Mouse (Mus musculus) erythroblast, adult 5-6 weeks (primary cell): Measurements from ENCODE around the gene March4. TPM values are rescaled to one million over a fixed set of nuclear protein-coding genes. Genes with fewer than 3 reads are reported as not detected.

Experiments used
- ATAC-seq: replicated peaks from 2 replicates; pipeline ENCODE4 v1.8.0; 2016; ENCODE audit warnings: moderate number of reproducible peaks, mild to moderate bottlenecking, moderate TSS enrichment, inconsistent platforms; ENCODE audit not compliant: poor library complexity, low FRiP score, severe bottlenecking
- total RNA-seq, 2 experiments: library from RNA; stranded (forward) in 1 of 2; stranded (reverse) in 1 of 2; fragments of 150-400 nt in 1 of 2; fragments of 200-764, 138-1000 nt in 1 of 2; gene quantifications; 2 replicates each; pipeline versions ENCODE4 v1.2.3 to v1.2.4; 2015 to 2017; ENCODE audit warnings: low replicate concordance in 2 of 2

Gene March4
- total RNA-seq, 2 experiments from 2014 or later, result not detected

DNA sequence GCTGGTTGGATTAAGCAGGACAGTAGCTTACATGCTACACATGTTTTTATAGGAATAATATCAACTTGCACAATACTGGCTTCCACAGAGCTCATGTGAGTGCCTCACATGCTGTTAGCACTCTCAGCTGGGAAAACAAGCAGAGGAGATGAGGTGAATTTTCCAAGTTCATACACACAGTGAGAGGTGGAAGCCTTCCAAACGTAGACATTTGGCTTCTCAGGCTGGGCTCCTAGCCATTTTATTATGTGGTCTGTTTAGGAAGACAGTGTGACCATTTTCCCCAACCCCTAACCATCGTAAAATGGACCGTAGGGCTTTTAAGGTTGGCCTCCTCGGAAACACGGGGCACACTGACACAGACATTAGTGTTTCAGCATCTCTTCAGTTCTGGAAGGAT lies 126.8 kb downstream of the March4 start:
- ATAC-seq, result no peak

DNA sequence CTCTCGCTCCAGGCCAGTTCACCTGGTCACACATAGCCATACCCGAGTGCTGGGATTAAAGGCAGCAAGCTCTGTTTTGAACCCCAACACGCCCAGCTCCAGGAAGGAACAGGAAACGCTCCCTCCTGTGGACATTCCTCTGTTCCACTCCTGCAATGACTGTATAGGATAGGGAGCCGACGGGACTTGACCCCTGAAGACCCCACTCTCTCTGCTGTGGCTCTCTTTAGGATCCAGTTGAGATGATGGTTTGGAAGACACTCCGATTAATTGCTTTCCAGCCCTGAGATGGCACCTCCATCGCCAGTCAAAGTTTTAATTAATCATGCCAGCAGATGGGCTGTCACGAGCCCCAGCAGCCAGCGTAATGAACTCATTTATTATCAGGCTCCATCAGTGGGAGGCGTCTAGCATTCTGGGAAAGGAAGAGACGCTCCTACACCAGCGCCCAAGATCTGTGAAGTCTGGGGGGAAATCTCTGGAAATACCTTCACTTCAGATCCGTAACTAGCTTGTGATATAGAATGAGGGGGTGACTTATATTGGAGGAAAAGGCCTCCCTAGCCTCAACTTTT lies 130.1 kb downstream of the March4 start:
- no peak for ATAC-seq

DNA sequence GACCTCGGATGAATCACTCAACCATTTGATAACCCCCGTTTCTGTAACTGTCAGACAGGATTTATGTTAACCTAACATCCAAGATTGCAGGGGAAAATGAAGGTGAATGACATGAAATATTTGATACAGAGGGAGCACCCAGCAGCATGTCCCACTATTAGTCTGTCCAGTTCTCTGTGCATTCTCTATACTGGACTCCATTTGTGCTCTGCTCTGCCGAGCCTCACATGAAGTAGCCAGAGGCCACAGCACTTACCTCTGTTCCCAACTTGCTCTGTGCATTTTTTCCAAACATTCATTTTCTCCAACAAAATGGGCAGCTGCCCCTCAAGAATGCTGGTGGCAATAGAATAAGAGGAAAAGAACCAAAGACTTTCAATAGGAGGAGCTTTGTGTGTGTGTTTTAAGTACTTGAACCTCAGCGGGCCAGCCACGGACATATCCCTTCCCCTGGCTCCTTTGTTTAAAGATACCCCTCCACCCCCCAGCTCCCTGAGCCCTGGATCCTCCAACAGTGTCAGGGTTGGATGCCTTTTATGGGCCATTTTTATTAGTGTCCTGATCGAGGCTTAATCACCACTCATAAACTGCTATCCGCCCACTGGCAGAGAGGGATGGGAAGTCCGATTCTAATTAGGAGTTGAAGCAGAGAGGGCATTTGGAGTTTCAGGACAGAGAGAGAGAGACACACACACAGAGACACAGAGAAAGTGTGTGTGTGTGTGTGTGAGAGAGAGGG lies 135.2 kb downstream of the March4 start:
- ATAC-seq, result no peak

DNA sequence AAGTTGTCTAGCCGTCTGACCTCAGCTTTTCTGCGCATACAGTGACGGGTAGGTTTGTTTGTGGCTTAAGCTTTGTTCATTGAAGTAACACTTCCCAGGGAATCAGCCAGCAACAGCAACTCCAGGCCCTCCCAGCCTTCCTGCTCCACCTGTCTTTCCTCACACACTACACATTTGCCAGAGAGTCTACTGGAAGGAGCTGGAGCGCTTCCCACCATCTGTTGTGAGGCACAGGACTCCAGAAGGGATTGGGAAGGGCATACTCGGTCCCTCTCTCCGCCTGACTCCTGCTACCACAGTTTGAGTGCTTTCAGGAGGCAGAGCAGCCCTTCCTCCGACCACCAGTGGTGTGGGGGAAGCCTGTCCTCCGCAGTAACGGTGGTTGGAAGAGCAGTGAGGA lies 136.1 kb downstream of the March4 start:
- no peak for ATAC-seq

DNA sequence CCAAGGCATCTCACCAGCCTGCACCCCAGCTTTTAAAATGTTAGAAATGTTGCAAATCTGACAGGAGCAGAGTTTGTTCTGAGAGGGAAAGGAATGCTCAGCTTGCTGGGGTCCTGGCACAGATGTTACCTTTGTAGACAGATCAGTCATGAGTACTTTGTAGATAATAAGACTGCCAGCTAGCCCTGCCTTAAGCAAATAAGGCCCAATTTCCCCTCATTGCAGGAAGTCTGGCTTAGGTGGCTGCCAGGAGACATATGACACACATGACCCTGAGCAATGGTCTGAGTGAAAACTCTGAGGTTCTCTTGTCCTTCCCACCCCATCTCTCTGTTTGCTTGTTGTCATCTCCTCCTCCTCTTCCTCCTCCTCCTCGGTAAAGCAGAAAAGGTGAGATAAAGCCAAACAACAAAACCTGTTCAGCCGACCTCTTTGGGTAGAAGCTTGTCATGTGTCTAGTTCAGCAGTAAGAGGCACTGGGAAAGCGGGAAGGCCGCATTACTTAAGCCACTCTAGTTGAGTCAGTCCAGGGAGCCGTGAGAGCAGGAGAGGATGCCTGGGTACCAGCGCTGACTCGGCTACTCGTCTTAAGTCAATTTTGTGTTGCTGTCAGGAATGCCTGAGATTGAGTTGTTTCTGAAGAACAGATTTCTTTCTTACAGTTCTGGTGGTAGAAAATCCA lies 136.9 kb downstream of the March4 start:
- no peak for ATAC-seq

DNA sequence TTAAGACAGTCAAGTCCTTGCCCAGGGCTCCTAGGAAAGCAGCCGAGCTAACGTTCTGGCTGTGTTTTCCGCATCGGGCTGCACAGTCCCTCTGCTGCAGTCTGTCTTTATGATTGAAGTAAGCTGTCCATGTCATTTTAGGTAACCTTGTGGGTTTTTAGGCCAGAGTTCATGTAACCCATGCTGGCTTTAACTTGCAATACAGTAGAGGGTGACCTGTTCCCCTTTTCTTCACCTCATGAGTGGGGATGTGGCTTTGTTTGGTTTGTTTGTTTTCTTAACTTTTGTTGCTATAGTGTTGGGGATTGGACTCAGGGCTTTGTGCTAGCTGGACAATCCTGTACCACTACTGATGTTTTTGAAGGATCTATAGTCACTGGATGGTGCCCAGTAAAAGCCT lies 146.3 kb downstream of the March4 start:
- no peak for ATAC-seq

DNA sequence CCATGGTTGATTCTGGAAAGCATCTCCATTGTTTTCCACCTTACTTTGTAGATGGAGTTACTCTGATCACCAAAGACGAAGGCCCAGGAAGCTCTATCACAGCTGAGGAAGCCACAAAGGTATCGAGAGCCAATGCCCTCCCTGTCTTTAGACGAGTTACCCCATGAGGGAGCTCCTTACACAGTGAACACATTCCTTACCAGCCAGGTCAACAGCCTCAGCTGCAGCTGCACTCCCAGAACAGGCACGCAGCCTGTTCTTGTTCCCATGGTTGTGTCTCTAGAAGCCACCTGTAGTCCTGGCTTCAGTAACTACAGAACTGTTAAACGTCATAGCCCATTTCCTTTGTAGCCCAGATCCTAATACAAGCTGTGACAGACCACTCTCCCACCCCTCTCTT lies 153.1 kb downstream of the March4 start:
- no peak for ATAC-seq

DNA sequence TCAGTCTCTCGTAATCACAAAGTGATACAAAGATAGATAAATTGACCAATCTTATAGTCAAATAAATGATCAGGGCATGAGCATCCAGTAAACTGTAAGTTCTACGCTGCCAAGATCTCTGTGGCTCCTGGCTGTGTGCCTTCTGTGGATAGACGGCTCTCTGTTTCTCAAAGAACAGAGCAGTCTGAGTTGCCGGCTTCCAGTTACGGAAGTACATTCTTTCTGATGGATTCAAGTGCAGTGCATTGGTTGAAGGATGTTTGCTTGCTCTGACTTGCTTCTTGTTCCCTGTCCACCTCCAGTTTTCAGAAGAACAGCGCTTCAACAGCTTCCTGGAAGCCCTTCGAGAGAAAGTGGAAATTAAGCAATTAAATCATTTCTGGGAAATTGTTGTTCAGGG lies 153.7 kb downstream of the March4 start:
- no peak for ATAC-seq

DNA sequence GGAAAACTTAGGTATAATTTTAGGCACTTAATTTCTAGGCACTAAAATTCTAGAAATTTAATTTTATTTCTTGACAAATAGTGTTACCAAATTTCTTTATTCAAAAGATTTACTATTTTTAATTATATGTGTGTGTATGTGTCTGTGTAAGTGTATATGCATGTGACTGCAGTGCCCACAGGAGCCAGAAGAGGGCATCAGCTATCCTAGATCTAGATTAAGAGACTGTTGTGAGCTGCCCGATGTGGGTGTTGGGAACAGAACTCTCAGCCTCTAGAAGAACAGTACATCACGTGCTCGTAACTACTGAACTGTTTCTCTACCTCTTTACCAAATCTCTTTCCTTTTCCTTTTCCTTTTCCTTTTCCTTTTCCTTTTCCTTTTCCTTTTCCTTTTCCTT lies 156.2 kb downstream of the March4 start:
- ATAC-seq, result no peak

DNA sequence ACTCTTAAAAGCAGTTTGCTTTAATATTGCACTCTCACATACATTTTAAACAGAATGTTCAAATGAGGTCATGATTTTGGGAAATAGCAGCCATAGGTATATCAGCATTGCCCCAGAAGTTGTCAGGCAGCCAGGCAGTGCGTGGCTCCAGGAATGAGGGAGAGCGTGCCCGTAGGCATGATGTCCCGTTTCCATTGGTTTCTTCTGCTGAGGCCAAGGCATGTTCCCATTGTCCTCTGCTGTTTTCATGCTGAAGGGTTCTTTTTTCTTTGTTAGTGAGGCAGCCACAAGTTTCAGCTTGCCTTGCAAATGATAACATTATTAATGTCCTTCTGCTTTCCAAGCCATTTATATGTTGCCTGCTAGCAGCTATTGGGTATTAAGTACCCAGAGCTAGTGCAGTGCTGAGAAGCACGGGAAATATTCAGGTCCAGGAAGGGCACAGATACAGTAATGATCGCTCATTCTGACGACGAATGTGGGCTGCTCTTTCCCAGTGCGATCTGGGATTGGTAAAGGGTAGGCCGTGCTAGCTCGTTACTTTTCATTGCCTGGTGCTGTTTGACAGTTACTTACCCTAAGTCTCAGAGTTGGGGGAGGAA lies 156.9 kb downstream of the March4 start:
- ATAC-seq, result no peak

DNA sequence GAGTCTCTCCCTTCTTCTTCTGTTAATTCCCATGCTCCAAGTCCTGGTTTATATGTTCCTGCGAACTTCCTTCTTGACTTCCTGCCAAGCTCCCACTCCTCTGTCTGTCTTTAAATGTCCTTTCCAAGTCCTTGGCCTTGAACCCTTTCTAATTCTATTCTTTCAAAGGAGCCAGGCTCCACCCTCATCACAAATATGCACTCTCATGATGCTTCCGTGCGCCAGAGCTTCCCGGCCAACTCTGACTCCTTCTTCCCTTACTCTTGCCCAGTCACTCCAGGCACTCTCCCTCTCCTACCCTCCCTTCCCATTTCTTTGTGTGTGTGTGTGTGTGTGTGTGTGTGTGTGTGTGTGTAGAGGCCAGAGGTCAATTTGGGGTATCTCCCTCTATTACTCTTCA lies 158.6 kb downstream of the March4 start:
- ATAC-seq, result no peak

Other genes with a start within 250 kb of the March4 start
- 3.6 and 5.6 TPM in 2 replicates for gene Xrcc5, start 229.5 kb downstream of the March4 start, total RNA-seq (2015; ENCODE audit: low replicate concordance)
- gene Xrcc5, start 229.5 kb downstream of the March4 start, total RNA-seq (2017; ENCODE audit: low replicate concordance), result 1.9 and 2.2 TPM in 2 replicates
- 6.1 and 14.0 TPM in 2 replicates for gene Smarcal1, start 46.3 kb upstream of the March4 start, total RNA-seq (2015; ENCODE audit: low replicate concordance)
- 6.6 and 10.5 TPM in 2 replicates for gene Smarcal1, start 46.3 kb upstream of the March4 start, total RNA-seq (2017; ENCODE audit: low replicate concordance)
- not detected in 2 replicates for gene Ankar, start 163.6 kb upstream of the March4 start, total RNA-seq (2015; ENCODE audit: low replicate concordance)
- gene Ankar, start 163.6 kb upstream of the March4 start, total RNA-seq (2017; ENCODE audit: low replicate concordance), result not detected in 2 replicates
- gene Rpl37a, start 174.4 kb upstream of the March4 start, total RNA-seq (2015; ENCODE audit: low replicate concordance), result 282 and 366 TPM in 2 replicates
- gene Rpl37a, start 174.4 kb upstream of the March4 start, total RNA-seq (2017; ENCODE audit: low replicate concordance), result 68.3 and 163 TPM in 2 replicates